Mouse (Mus musculus) limb, embryonic 13.5 days (tissue): ENCODE results near the gene Tmem60. TPM values are rescaled to one million over a fixed set of nuclear protein-coding genes. Genes with fewer than 3 reads are reported as not detected.

Source experiments
- ATAC-seq: fragments of 200-750 bp; cut with Nextera tagmentation; 2 replicates; pipeline ENCODE4 v1.8.0; 2017; ENCODE audit warnings: low read depth, moderate number of reproducible peaks, moderate TSS enrichment; ENCODE audit not compliant: low FRiP score
- H3K27ac ChIP-seq: fragments of 300-500 bp; sonication (generic); 2 replicates; pipeline ENCODE4 v1.5.1; 2015; ENCODE audit warnings: inconsistent platforms, mild to moderate bottlenecking, moderate library complexity
- H3K27me3 ChIP-seq: fragments of 300-500 bp; sonication (generic); 2 replicates; pipeline ENCODE4 v1.6.1; 2015; ENCODE audit warnings: mild to moderate bottlenecking, inconsistent platforms
- H3K36me3 ChIP-seq: fragments of 300-500 bp; sonication (generic); 2 replicates; pipeline ENCODE4 v1.6.1; 2015; ENCODE audit warnings: inconsistent platforms, mild to moderate bottlenecking, moderate library complexity
- H3K4me1 ChIP-seq: fragments of 300-500 bp; sonication (generic); 2 replicates; pipeline ENCODE4 v1.6.1; 2015; ENCODE audit warnings: inconsistent platforms
- H3K4me2 ChIP-seq: fragments of 300-500 bp; sonication (generic); replicated peaks from 2 replicates; pipeline ENCODE4 v1.6.1; 2015; ENCODE audit warnings: inconsistent platforms, mild to moderate bottlenecking, moderate library complexity
- H3K4me3 ChIP-seq: fragments of 300-500 bp; sonication (generic); 2 replicates; pipeline ENCODE4 v1.5.1; 2015; ENCODE audit warnings: moderate library complexity, mild to moderate bottlenecking, inconsistent platforms
- H3K9ac ChIP-seq: fragments of 300-500 bp; sonication (generic); 2 replicates; pipeline ENCODE4 v1.6.1; 2015; ENCODE audit warnings: mild to moderate bottlenecking, inconsistent platforms
- H3K9me3 ChIP-seq: fragments of 300-500 bp; sonication (generic); 2 replicates; pipeline ENCODE4 v1.6.1; 2016; ENCODE audit warnings: inconsistent platforms
- WGBS: fragments of 180-500 bp; shearing (Covaris S2); methylation state at CpG from one replicate; pipeline ENCODE4 v1.1.7; 2015; 5-methylcytosine and 5-hydroxymethylcytosine counted together
- polyA plus RNA-seq: library from polyadenylated mRNA; unstranded; fragments of >200 nt; fragmentation: Nextera tagmentation; extraction: Ambion mirVana; gene quantifications from 2 replicates; pipeline ENCODE4 v1.2.1, GENCODE M21; 2015

Tmem60 gene
- polyA plus RNA-seq, 1 experiment from 2014 or later, result 60.4 TPM

GRCm38 (mm10) chr5:20865193-20865755, 16.7 kb upstream of the Tmem60 start:
- Histone ChIP-seq H3K9ac (no peak overlapping the region), H3K4me1 (no peaks in the 10 kb centered on the region), H3K36me3 (no peaks in the 10 kb centered on the region), H3K9me3 (no peaks in the 10 kb centered on the region), H3K4me2 (no peak overlapping the region), H3K27ac (no peak overlapping the region), H3K27me3 (no peaks in the 10 kb centered on the region), H3K4me3 (no peak overlapping the region)
- no peak for ATAC-seq
- WGBS, result 69% methylated on average over 2 of the region's 2 CpGs

- no peak for ATAC-seq
- H3K9me3 ChIP-seq, result peaks cover 3% of the 10 kb centered on the region; the same call in 1 of the 2 replicates
- 83% methylated on average over 1 of the region's 1 CpGs for WGBS
- H3K27ac ChIP-seq, result no peak overlapping the region
- H3K4me2 ChIP-seq, result no peak overlapping the region
- H3K4me3 ChIP-seq, result no peak overlapping the region
- no peaks in the 10 kb centered on the region for H3K36me3 ChIP-seq
- H3K27me3 ChIP-seq, result no peaks in the 10 kb centered on the region
- H3K9ac ChIP-seq, result no peak overlapping the region
- no peaks in the 10 kb centered on the region for H3K4me1 ChIP-seq
These were observed 8.8 kb upstream of the Tmem60 start for GRCm38 (mm10) chr5:20873146-20873545.

- no peak for ATAC-seq
- 58% methylated on average over 1 of the region's 1 CpGs for WGBS
These were observed 5.0 kb upstream of the Tmem60 start for GRCm38 (mm10) chr5:20876934-20877426.

GRCm38 (mm10) chr5:20880386-20880785, 1.6 kb upstream of the Tmem60 start:
- H3K4me2 ChIP-seq, result peak overlapping the region; percentile 69
- H3K27ac ChIP-seq, result no peak overlapping the region
- peaks cover 18% of the 10 kb centered on the region for H3K4me1 ChIP-seq
- H3K27me3 ChIP-seq, result no peaks in the 10 kb centered on the region
- peak overlapping the region; percentile 89 for H3K4me3 ChIP-seq
- H3K9me3 ChIP-seq, result no peaks in the 10 kb centered on the region
- no peak for ATAC-seq
- WGBS, result 64% methylated on average over 2 of the region's 2 CpGs
- peaks cover 3% of the 10 kb centered on the region for H3K36me3 ChIP-seq
- H3K9ac ChIP-seq, result no peak overlapping the region

More at GRCm38 (mm10) chr5:20876934-20877426, 5.0 kb upstream of the Tmem60 start:
- Histone ChIP-seq H3K9me3 (no peaks in the 10 kb centered on the region), H3K27ac (no peak overlapping the region), H3K4me2 (no peak overlapping the region), H3K27me3 (no peaks in the 10 kb centered on the region), H3K4me1 (peaks cover 5% of the 10 kb centered on the region), H3K36me3 (no peaks in the 10 kb centered on the region), H3K9ac (no peak overlapping the region), H3K4me3 (no peak overlapping the region)

- peak overlapping the region; percentile 86 for H3K9ac ChIP-seq
- WGBS, result 1% methylated on average over 44 of the region's 64 CpGs
- H3K4me2 ChIP-seq, result peak overlapping the region; percentile 69
- no peaks in the 10 kb centered on the region for H3K27me3 ChIP-seq
- H3K36me3 ChIP-seq, result peaks cover 10% of the 10 kb centered on the region
- H3K9me3 ChIP-seq, result no peaks in the 10 kb centered on the region
- H3K4me3 ChIP-seq, result peak overlapping the region; percentile 89
- ATAC-seq, result no peak; the same call in 1 of the 2 replicates
- peaks cover 18% of the 10 kb centered on the region for H3K4me1 ChIP-seq
- H3K27ac ChIP-seq, result peak overlapping the region; percentile 94
These were observed 905 bp upstream of the Tmem60 start for GRCm38 (mm10) chr5:20880797-20881775.

- no peak overlapping the region for H3K27ac ChIP-seq
- H3K9me3 ChIP-seq, result no peaks in the 10 kb centered on the region
- no peak for ATAC-seq
- peak overlapping the region; percentile 76 for H3K4me2 ChIP-seq
- H3K27me3 ChIP-seq, result no peaks in the 10 kb centered on the region
- peaks cover 18% of the 10 kb centered on the region for H3K4me1 ChIP-seq
- 80% methylated on average over 4 of the region's 4 CpGs for WGBS
- 0 out of 2 replicates have a peak overlapping the region, but pooled peaks have one; percentile 26 for H3K9ac ChIP-seq
- H3K4me3 ChIP-seq, result no peak overlapping the region
- H3K36me3 ChIP-seq, result peaks cover 26% of the 10 kb centered on the region
These were observed 2.1 kb downstream of the Tmem60 start for GRCm38 (mm10) chr5:20884036-20884620.

- 95% methylated on average over 2 of the region's 2 CpGs for WGBS
- Histone ChIP-seq H3K4me1 (no peaks in the 10 kb centered on the region), H3K36me3 (peaks cover 38% of the 10 kb centered on the region), H3K9ac (no peak overlapping the region), H3K9me3 (no peaks in the 10 kb centered on the region), H3K4me3 (no peak overlapping the region), H3K4me2 (no peak overlapping the region), H3K27me3 (no peaks in the 10 kb centered on the region), H3K27ac (no peak overlapping the region)
- ATAC-seq, result no peak
These were observed 15.6 kb downstream of the Tmem60 start for GRCm38 (mm10) chr5:20897446-20898167.

GRCm38 (mm10) chr5:20904647-20905046, 22.7 kb downstream of the Tmem60 start:
- ATAC-seq, result no peak
- Histone ChIP-seq H3K9me3 (no peaks in the 10 kb centered on the region), H3K9ac (no peak overlapping the region), H3K4me1 (no peaks in the 10 kb centered on the region), H3K27me3 (no peaks in the 10 kb centered on the region), H3K4me2 (no peak overlapping the region), H3K27ac (no peak overlapping the region), H3K36me3 (peaks cover 39% of the 10 kb centered on the region), H3K4me3 (no peak overlapping the region)
- WGBS, result 82% methylated on average over 2 of the region's 2 CpGs

GRCm38 (mm10) chr5:20905437-20905836, 23.4 kb downstream of the Tmem60 start:
- Histone ChIP-seq H3K27me3 (no peaks in the 10 kb centered on the region), H3K4me1 (no peaks in the 10 kb centered on the region), H3K9me3 (no peaks in the 10 kb centered on the region), H3K27ac (no peak overlapping the region), H3K9ac (no peak overlapping the region), H3K4me2 (no peak overlapping the region), H3K36me3 (peaks cover 35% of the 10 kb centered on the region), H3K4me3 (no peak overlapping the region)
- no peak for ATAC-seq
- 71% methylated on average over 2 of the region's 2 CpGs for WGBS

GRCm38 (mm10) chr5:20906191-20906590, 24.2 kb downstream of the Tmem60 start:
- Histone ChIP-seq H3K4me2 (no peak overlapping the region), H3K4me1 (no peaks in the 10 kb centered on the region), H3K27me3 (no peaks in the 10 kb centered on the region), H3K9me3 (no peaks in the 10 kb centered on the region), H3K9ac (no peak overlapping the region), H3K27ac (no peak overlapping the region), H3K36me3 (peaks cover 28% of the 10 kb centered on the region), H3K4me3 (no peak overlapping the region)
- WGBS, result 94% methylated on average over 7 of the region's 7 CpGs
- ATAC-seq, result no peak

- no peak for ATAC-seq
- no peaks in the 10 kb centered on the region for H3K4me1 ChIP-seq
- no peaks in the 10 kb centered on the region for H3K36me3 ChIP-seq
- no peaks in the 10 kb centered on the region for H3K9me3 ChIP-seq
- H3K27me3 ChIP-seq, result no peaks in the 10 kb centered on the region
- H3K4me3 ChIP-seq, result no peak overlapping the region
- H3K4me2 ChIP-seq, result no peak overlapping the region
- no peak overlapping the region for H3K9ac ChIP-seq
- no peak overlapping the region for H3K27ac ChIP-seq
- 81% methylated on average over 2 of the region's 2 CpGs for WGBS
These were observed 29.8 kb downstream of the Tmem60 start for GRCm38 (mm10) chr5:20911741-20912140.
